Mouse (Mus musculus) heart, postnatal 4 days (tissue): ENCODE measurements at regions not wholly inside any gene's neighbourhood (a gene's known extent, or its start where the extent isn't known, plus 50 kb on each side); places are given as distances from the start of the nearest gene placed in this dataset.

Source experiments
- DNase-seq: peaks from one replicate; pipeline ENCODE4 v3.0.0; 2021

DNA sequence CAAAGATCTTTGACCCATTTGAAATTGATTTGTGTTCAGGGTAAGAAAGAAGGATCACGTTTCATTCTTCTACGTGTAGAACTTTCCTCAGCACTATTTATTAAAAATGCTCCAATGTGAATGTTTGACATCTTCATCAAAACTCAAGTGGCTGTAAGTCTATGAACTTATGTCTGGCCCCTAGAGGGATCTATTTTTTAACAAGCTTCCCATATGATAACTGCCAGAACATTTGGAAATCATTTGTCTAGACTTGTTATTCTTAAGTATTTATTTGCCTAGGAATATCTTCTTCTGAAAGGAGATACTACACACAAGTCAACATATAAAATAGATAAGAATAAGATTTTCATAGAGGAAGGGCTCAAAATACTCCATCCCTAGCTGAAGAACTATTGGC, 265.2 kb downstream of the Mreg start:
- no peak for DNase-seq

DNA sequence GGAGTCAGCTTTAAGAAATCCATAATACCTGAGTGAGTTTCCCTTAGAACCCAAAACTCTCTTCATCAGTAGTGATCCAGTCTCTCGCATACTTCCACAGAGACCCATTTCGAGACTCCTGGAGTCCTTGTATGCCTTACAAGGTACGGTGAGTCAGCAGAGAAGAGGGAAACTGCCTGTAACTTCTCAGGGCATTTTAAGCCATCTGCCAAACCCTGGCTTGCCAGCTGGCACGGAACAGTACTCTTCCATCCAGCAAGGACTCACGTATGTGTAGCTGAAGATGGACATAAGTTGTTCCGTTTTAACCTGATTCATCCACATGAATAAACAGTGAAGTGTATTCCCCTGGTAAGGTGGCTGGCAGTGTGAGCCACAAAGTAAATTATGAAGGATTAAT, 267.0 kb downstream of the Mreg start:
- peak; percentile 32 for DNase-seq

DNA sequence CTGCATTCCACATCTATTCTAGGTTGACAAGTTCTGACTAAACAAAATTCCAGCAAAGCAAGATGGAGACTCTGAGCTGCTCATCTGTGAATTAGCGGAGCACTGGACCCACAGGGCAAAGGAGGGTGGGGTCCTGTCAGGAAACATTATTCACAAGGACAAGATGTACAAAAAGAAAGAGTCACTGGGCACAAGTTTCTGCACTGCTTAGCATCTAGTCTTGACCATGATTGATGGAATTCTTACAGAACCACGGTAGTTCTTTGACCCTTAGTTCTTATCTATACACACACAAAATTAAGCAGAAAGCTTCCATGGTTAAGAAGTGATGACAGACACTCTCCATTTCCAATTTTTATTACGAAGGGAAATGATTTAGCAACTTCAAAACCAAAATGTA, 267.6 kb downstream of the Mreg start:
- DNase-seq, result no peak

DNA sequence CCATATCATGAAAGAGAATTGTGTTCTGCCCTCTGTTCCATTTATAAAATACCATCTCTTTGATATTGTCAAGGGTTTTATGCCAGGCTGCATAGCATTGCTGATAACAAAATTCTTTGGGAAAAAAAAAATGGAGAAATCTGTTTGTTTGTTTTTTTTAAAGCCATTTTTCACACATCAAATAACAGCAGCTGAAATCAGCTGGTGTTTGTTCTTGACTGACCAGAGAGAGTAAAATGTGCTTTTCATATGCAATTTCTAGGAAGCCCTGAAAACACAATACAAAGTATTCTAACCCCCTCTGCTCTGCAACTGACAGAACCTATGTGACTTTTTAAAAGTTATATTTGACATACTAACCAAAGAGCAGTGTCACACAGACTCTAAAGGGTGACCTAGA, 270.0 kb downstream of the Mreg start:
- DNase-seq, result no peak

DNA sequence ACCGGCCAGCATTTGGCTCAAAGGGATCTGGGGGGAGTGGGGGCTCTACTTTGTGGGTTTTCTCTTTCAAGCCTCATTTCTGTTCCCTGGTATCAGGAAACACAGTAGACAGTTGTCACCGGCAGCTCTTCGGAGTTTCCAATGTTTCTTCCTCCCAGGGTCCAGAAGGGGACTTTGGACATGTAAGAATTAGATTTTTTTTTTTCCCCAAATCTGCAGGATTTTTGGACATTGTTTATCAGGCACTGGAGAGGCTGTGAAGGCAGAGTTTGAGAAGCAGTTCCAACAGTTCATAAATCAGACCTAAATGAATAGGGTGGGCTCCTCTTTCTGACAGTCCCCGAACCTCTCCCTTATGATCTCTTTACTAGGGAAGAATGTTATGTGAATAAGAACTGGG, 270.4 kb downstream of the Mreg start:
- no peak for DNase-seq

DNA sequence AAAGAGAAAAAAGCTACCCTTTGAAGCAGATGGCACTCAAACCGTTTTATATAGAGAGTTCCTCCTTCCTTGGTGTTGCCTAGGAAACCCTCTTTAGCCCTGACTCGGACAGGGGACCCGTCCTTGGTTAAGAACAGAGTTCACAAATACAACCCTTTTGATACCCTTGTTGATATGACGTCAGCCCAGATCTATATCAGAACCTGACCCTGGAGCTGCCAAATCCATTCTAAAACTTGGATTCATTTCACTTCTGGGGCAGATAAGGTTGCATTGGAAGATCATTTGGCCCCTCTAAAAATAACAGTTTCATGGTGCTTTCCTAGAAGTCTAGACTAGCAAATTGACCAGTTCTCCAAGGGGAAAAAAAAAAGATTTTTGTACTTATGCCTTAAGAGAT, 271.2 kb downstream of the Mreg start:
- no peak for DNase-seq

DNA sequence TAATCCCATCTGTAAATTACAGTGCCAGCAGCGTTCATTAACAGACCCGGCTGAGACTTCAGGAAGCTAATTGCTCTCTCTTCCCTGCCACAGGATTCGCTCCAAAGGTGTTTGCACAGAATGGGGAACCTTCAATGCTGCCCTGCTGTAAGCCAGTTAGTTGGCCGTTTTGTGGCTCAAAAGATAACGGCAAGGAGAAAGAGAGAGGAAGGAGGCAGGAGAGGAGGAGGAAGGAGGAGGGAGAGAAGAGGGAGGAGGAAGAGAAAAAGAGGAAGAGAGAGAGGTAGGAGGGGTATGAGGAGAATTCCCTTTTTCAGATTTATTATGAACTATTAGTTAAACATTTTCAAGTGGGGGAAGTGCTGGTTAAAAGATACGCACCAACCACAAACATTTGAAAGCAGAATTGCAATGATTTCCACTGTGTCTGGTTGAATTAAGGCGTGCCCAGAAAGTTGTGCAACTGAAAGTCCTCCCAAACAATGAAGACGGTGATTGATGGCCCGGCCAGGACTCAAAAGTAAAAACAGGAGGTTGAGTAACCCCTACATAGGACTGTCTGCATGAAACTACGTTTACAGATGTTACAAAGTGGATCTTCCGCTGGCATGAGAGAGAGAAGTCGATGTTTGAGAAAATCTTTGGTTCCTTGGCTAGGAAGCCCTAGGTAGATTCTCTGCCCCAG, 273.6 kb downstream of the Mreg start:
- no peak for DNase-seq

DNA sequence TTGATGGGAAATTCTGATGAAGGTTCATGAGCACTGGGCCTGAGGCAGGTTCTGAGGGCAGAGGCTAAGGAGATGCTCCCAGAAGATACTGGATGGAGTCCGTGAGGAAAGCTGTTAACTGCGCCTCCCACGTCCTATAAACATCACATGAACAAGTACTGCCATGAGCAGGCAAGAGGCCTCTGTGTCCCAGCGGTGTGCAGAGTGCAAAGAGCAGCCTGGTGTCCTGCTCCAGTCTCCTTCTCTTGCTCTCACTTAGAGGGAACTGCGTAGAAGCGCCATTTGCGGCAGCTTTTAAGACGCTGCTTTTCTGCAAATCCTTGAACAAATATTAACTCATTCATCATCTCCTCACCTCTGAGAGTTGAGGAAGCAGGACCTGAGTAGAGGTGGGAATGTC, 274.2 kb downstream of the Mreg start:
- DNase-seq, result no peak

DNA sequence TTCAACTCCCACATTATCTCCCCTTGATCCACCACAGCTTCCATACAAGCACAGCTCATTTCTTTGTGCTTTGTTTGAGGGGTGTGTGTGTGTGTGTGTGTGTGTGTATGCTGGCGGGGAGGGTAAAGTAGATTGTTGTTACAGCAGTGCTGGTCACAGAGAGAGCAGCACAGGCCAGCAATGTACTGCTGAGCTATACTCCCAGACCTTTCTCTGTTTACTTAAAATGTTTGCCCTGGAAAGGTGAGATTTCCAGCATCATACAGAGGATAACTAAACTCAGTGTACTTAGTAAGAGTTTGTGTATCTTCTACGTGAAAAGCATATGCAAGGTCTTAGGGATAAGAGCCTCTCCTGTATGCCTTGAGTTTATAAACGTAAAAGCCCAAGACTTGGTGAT, 274.9 kb downstream of the Mreg start:
- no peak for DNase-seq

DNA sequence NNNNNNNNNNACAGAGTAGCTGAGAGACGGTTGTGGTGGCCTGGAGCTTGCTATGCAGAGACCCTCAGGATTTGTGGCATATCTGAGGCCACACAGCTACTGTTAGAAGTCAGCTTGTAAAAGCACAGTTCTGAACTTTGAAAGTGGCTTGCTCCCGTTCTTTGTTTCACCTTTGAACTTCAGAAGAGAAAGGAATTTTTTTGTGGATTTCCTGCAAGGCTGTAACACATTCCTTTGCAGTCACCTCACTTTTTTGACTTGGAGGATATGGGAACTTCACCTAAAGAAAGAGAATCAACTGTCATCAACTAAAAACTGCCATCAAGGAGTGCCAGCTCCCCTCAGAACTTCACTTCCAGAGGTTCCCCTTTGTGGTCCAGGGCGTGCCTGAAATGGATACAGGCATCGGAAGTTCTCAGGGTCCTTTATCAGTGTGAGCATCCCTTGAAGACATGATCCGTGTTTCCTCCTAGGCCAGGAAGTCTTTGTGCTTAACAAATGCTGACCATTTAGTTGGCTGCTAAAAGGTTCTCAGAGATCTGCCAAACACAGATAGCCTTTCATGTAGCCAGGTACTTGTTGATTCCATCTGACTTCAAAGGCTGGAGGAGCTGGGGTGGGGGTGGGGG, 275.5 kb downstream of the Mreg start:
- no peak for DNase-seq

DNA sequence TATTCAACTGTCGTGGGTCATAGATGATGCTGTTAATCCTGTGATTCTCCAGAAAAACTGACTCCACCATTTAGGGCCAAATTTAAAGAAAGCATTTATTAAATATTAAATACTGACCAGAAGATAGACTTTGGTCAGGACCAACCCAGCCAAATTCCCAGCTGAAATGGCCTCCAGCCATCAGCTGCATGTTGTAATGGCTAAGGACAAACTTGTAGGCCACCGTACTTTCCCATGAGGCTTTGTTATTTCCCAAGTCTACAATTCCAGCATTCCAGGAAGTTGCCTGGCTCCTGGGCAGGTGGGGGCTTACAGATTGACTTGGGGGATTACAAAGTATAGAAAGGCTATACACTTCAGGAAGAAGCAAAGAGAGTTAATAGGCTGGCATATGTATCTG, 272.5 kb upstream of the Fn1 start:
- no peak for DNase-seq

DNA sequence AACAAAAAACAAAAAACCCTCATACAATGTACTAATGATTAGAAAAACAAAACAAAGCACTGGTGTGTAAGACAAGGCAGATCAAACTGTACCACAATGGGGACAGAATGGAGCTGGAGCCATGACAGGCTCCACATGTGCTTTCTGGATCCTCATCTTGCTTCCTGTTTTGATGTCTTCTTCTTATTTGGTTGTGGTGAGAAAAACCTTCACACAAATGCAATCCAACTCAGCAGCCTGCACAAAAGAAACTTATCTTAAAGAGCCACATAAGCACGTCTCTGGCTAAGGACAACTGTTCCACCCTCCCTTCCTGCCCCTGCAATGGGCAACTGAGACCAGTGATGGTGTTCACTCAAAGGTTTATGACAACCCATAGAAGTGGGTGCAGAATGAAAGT, 271.9 kb upstream of the Fn1 start:
- no peak for DNase-seq

DNA sequence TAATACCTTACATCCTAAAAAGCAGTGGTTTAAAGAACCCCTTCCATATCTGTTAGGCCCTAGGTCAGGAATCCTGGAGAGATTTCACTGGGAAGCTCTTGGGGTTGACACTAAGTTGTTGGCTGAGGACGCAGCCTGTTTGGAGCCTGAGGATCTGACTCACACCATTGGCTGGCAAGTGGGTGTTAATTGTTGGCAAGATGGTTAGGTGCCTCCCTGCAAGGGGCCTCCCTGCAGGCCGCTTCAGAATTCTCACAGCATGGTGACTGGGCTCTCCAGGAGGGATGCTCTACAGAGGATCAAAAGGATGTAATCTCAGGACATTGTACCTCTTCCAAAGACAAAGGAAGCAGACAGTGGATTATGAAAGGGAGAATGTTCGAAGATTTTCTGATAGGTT, 270.7 kb upstream of the Fn1 start:
- peak; percentile 15 for DNase-seq

DNA sequence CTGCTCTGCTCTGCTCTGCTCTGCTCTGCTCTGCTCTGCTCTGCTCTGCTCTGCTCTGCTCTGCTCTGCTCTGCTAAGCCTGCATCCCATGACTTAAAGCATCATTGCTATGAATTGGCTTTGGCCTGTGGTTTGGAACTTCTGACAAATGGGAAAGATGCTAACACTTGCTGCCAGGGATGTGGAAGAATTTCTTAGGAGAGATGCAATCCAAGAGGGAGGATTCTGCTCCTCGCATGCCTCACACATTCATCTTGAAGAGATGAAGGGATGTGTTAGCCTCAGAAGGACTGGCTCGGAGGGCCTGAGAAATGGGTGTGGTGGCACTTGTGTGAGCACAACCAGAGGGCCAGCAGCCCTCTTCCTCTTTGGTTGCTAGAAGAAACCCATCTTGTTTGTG, 268.5 kb upstream of the Fn1 start:
- DNase-seq, result no peak

DNA sequence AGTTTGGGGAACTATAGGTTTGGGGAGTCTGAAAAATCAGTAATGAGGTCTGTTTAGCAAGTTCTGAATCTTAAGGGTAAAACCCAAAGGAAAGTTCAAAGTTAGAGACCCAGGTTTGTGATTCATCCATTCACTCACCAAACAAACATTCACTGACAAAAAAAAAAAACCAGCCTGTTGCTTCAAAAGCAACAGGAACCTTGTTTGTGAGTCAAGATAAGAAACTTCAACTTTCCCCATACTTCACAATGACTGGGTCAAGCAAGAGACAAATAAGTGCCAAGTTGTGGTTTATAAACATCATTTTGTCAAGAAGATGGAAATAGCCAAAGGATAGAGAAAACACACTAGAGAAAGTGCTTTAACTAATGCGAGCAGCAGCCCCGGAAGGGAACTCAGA, 266.9 kb upstream of the Fn1 start:
- no peak for DNase-seq

DNA sequence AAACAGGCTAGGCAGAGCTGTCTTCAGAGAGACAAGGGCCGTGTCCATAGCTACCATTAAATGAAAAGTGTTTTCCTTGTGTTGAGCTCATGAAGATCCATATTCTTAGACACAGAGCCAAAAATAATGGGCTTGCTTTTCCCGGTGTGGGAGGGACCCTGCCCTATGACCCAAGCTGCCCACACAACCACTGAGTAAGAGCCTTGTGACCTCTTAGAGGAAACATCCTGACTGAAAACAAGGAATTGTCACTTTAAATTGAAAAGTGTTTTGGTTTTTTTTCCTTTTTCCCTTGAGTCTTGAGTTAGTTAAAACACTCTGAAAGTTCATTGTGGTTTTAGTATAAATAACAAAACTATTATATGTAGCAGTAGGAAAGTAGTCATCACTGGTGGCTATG, 264.0 kb upstream of the Fn1 start:
- DNase-seq, result no peak

DNA sequence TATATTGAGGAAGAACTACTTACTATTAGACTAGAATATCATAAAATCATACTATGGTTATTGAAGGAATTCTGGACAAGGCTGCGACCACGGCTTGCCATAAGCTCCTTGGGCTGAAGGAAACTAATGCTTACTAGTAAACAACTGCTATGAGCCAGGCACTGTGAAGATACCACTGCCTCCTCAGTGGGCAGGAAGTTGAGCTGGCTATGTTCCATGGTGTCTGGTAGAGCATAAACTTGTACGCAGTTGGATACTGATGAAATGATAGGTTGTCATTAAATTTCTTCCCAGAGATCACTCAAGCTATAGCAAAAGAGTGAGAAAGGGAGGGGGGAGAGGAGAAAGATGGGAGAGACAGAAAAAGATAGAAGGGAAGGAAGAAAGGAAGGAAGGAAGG, 261.4 kb upstream of the Fn1 start:
- DNase-seq, result no peak

DNA sequence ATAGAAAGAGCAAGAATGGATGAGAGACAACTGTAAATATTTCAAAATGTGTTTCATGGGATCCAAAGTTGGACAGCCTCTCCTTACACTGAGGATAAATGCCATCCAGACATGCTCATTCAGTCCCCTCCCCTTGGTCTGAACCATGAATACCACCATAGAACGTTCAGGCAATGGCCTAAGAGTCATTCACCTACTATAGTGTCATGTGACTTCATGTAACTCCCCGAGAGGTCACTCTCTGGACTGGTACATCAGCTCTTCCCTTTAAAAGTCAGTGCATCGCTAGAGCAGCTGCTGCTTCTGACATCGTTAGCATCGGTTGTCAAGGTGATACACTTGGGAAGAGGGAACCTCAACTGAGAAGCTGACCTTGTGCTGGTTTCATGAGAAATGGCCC, 260.2 kb upstream of the Fn1 start:
- no peak for DNase-seq

DNA sequence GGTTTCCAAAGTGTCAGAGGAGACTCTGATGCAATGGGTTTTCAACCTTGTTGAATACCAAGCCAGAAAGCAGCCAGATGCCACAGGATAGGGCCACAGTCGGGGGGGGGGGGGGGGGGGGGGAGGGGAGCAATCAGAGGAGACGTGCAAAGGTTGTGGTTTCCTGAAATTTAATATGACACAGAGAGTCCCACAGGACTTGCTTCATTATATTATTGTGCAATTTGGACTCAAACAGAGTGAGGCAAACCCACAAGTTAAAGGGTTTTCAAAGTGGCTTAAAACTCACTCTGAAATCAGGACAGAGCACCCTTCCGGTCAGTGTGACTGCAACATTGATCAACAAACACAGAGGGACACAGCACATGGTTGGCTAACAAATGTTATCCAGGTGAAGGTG, 259.4 kb upstream of the Fn1 start:
- DNase-seq, result no peak

DNA sequence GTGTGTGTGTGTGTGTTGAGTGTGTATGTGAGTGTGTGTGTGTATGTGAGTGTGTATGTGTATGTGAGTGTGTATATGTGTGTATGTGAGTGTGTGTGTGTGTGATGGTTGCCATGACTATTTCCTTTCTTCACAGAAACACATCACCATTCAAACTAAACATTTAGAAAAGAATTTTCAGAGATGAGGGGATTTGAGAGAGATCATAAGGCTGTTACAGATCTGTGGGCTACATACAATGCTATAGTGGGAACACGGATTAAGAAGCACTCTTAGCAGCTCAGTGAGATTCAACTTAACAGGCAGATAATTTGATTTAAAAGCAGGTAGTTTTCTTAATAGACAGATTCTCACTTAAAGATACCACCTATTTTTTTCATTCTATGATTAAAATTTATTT, 257.1 kb upstream of the Fn1 start:
- DNase-seq, result no peak

DNA sequence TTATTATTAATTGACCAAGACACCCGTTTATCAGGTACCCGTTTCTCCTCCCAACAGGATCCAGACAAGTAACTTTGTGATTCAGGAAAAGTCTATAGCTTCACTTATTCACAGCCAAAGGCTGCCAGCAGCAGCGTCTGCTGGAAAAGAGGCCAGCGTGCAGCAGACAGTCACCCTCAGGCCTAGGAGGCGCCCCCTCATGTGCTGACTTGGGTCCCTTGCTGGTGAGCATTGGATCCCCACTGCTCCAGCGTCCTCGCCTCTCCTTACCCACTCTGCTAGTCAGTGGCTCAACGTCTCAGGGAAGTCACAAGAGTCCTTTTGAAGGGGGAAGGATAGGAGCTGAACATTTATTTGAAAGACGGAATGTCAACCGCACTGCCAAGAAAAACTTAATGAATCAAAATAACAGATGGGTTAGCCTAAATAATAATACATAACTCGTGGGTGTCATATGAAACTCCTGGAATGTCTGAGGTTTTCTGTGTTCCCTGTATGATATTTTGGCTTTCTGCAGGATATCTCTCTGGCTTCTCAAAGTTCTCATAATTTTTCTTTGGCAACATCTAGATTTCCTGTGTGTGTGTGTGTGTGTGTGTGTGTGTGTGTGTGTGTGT, 256.6 kb upstream of the Fn1 start:
- no peak for DNase-seq

DNA sequence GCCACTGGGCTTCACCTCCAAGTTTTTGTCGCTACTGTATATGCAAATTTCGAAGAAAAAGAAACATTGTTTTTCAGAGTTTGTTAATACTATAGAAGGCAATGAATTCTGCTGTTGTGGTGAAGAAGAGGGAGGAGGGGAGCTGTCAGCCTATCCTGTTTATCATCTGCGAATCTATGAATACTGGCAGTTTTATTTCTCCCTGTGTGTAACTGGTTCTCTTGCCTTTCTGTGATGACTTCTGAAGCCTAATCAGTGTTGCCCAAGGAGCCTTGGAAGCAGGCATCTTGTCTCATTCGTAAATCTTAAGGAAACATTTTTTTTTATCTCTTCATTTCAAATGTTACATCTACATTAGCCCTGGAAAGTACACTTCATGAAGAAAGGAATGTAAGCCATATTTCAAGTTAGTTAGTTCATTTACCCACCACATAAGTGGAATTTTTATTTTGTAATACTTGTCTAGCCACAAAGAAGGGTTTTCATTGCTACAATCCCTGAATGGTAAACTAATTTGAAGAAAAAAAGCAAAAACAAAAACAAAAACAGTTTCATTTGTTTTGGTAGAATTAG, 251.5 kb upstream of the Fn1 start:
- no peak for DNase-seq

DNA sequence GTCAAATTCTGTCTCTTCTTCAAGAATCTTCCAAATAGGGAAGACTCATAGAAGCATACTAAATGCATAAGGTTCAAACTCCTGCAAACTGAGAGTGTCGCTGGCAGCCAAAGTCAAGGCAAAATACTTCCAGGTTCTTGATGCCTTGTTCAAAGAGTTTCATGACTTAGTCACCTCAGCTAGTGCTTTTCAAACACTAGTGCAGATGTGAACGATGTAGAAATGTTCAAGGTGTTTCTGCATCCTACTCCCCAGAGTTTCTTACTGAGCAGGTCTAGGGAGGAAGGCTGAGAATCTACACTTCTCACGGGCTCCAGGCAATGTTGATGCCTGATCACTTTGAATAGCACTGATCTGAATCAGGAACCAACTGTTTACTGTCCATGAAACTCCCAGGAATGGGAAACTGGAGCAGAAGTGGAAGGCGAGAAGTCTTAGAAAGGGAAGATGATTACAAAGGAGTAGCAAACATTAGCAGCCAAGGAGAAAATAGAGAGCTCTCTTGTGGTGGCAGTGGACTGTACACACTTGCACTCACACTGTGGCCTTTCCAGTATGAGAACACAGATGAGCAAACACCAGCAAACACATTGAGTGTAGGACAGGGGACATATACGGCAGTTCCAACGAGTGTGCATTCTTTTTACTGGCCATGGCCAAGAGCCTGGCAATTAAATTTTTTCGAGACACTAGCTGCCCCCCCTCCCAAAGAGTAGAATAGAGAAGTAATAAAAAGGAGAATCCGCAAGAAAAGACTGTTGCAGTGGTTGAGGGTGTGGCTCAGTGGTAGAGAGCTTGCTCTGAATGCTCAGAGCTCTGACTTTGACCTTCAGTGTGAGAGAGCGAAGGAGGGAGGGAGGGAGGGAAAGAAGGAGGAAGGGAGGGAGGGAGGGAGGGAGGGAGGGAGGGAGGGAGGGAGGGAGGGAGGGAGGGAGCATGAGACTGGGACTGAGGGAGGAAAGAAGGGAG, 247.4 kb upstream of the Fn1 start:
- DNase-seq, result no peak
